Mouse (Mus musculus): ENCODE measurements around the gene Ice1.

- no peak for TF ChIP-seq E2F4 (IDR thresholded peaks at IDR 0.05; ENCODE audit: borderline replicate concordance, low read depth, low read length)
- TF ChIP-seq CTCF (IDR thresholded peaks at IDR 0.05 in 2 of 3, conservative IDR thresholded peaks at IDR 0.05 in 1 of 3; ENCODE audit: control insufficient read depth in 1 of 3, insufficient read depth in 1 of 3, low read depth in 2 of 3, low read length in 3 of 3, poor library complexity in 1 of 3, severe bottlenecking in 1 of 3), result no peak
- no peak for TF ChIP-seq ZC3H11A (IDR thresholded peaks at IDR 0.05; ENCODE audit: low read depth, low read length)
- no peak for TF ChIP-seq POLR2AphosphoS5 (IDR thresholded peaks at IDR 0.05; ENCODE audit: borderline replicate concordance, low read depth, low read length)
- no peak for TF ChIP-seq MEF2A (IDR thresholded peaks at IDR 0.05; ENCODE audit: extremely low read depth, insufficient replicate concordance, low read depth, low read length, poor library complexity, severe bottlenecking)
Measured at GRCm38 (mm10) chr13:70654091-70654770, 16.8 kb upstream of the Ice1 start.

Measured in MEL (cell line).